Mouse (Mus musculus) liver, embryonic 12.5 days (tissue): ENCODE measurements around the gene Tpsg1. TPM values are rescaled to one million over a fixed set of nuclear protein-coding genes. Genes with fewer than 3 reads are reported as not detected.

Experiments
- polyA plus RNA-seq: library from polyadenylated mRNA; unstranded; fragments of >200 nt; fragmentation: Nextera tagmentation; extraction: Ambion mirVana; gene quantifications from 2 replicates; pipeline ENCODE4 v1.2.1, GENCODE M21; 2016

Gene Tpsg1
- polyA plus RNA-seq, 1 experiment from 2014 or later: 0.69 TPM

Other genes with a start within 250 kb of the Tpsg1 start
- gene Ptx4, start 248.5 kb upstream of the Tpsg1 start, polyA plus RNA-seq: not detected in 2 replicates
- 13.7 and 14.8 TPM in 2 replicates for gene Clcn7, start 235.9 kb upstream of the Tpsg1 start, polyA plus RNA-seq
- gene Ccdc154, start 206.8 kb upstream of the Tpsg1 start, polyA plus RNA-seq: not detected in 2 replicates
- not detected in 2 replicates for gene Gm38655, start 193.8 kb upstream of the Tpsg1 start, polyA plus RNA-seq
- gene BC003965, start 184.7 kb upstream of the Tpsg1 start, polyA plus RNA-seq: 28.8 and 32.1 TPM in 2 replicates
- 15.0 and 17.7 TPM in 2 replicates for gene Unkl, start 180.9 kb upstream of the Tpsg1 start, polyA plus RNA-seq
- gene Gnptg, start 129.1 kb upstream of the Tpsg1 start, polyA plus RNA-seq: 22.2 and 24.4 TPM in 2 replicates
- 32.6 and 33.3 TPM in 2 replicates for gene Tsr3, start 129.1 kb upstream of the Tpsg1 start, polyA plus RNA-seq
- gene Baiap3, start 112.9 kb upstream of the Tpsg1 start, polyA plus RNA-seq: 0.30 and 0.44 TPM in 2 replicates
- 437 and 442 TPM in 2 replicates for gene Ube2i, start 94.7 kb upstream of the Tpsg1 start, polyA plus RNA-seq
- not detected in 2 replicates for gene Prss34, start 70.9 kb upstream of the Tpsg1 start, polyA plus RNA-seq
- not detected in 2 replicates for gene Prss28, start 60.6 kb upstream of the Tpsg1 start, polyA plus RNA-seq
- gene Prss29, start 50.6 kb upstream of the Tpsg1 start, polyA plus RNA-seq: not detected in 2 replicates
- gene Tpsab1, start 23.7 kb upstream of the Tpsg1 start, polyA plus RNA-seq: not detected in 2 replicates
- gene Tpsb2, start 3.0 kb upstream of the Tpsg1 start, polyA plus RNA-seq: 0.29 TPM in 1 of 2 replicates, not detected in the other
- 1.2 and 1.6 TPM in 2 replicates for gene Cacna1h, start 64.5 kb downstream of the Tpsg1 start, polyA plus RNA-seq
- gene Tekt4, start 85.3 kb downstream of the Tpsg1 start, polyA plus RNA-seq: not detected in 2 replicates
- gene Sstr5, start 128.0 kb downstream of the Tpsg1 start, polyA plus RNA-seq: 0.10 TPM in 1 of 2 replicates, not detected in the other
- 0.52 and 0.65 TPM in 2 replicates for gene Sox8, start 201.4 kb downstream of the Tpsg1 start, polyA plus RNA-seq
- 14.4 and 15.0 TPM in 2 replicates for gene Lmf1, start 209.8 kb downstream of the Tpsg1 start, polyA plus RNA-seq